Mouse (Mus musculus) G1E (cell line): ENCODE data around the gene Jdp2. TPM values are rescaled to one million over a fixed set of nuclear protein-coding genes. Genes with fewer than 3 reads are reported as not detected.

Source experiments
- ATAC-seq: 2 replicates; pipeline ENCODE4 v1.8.0; 2016; ENCODE audit warnings: mild to moderate bottlenecking; ENCODE audit not compliant: insufficient number of reproducible peaks, poor library complexity, low FRiP score, severe bottlenecking; ENCODE audit errors: extremely low read depth
- DNase-seq: peaks from one replicate; pipeline ENCODE4 v3.0.0; 2012; ENCODE audit warnings: low spot score
- H3K27me3 ChIP-seq: 2 replicates; pipeline ENCODE4 v1.6.1; 2012; ENCODE audit warnings: mild to moderate bottlenecking, low read length, inconsistent platforms; ENCODE audit not compliant: insufficient read depth
- H3K36me3 ChIP-seq: replicated peaks from 2 replicates; pipeline ENCODE3; 2012; ENCODE audit warnings: mild to moderate bottlenecking, inconsistent platforms
- H3K4me1 ChIP-seq: 2 replicates; pipeline ENCODE4 v1.6.1; 2012; ENCODE audit warnings: low read depth, low read length, inconsistent platforms, mixed read lengths; ENCODE audit not compliant: insufficient read depth
- H3K4me3 ChIP-seq: 2 replicates; pipeline ENCODE4 v1.5.1; 2012; ENCODE audit warnings: low read depth, mild to moderate bottlenecking, inconsistent platforms, low read length, moderate library complexity, mixed read lengths
- H3K9me3 ChIP-seq: replicated peaks from 2 replicates; pipeline ENCODE4 v1.6.1; 2012; ENCODE audit warnings: inconsistent platforms
- CTCF ChIP-seq: IDR thresholded peaks from 2 replicates; pipeline ENCODE4 v1.5.1; 2012; ENCODE audit warnings: low read depth, low read length, inconsistent platforms, mixed read lengths
- GATA1 ChIP-seq: IDR thresholded peaks from 2 replicates; pipeline ENCODE4 v1.6.1; 2012; ENCODE audit warnings: borderline replicate concordance, low read length, inconsistent platforms, mixed read lengths
- GATA2 ChIP-seq: IDR thresholded peaks from 2 replicates; pipeline ENCODE4 v1.6.1; 2012; ENCODE audit warnings: low read depth, low read length, inconsistent platforms, borderline replicate concordance
- POLR2AphosphoS5 ChIP-seq: IDR thresholded peaks from 2 replicates; pipeline ENCODE4 v1.6.1; 2012; ENCODE audit warnings: low read depth, low read length, inconsistent platforms; ENCODE audit not compliant: insufficient replicate concordance
- TAL1 ChIP-seq: conservative IDR thresholded peaks from 2 replicates; pipeline ENCODE4 v1.6.1; 2012; ENCODE audit warnings: low read depth, low read length, inconsistent platforms, mixed read lengths
- polyA plus RNA-seq: library from polyadenylated mRNA; stranded (reverse); fragments of >175 nt; gene quantifications from 2 replicates; pipeline ENCODE4 v1.2.3, GENCODE M21; 2012
- total RNA-seq, 2 experiments: library from RNA; stranded (forward) in 1 of 2; stranded (reverse) in 1 of 2; fragments of 200-1000 nt in 1 of 2; fragments of >200 nt in 1 of 2; fragmentation: Nextera tagmentation in 1 of 2; gene quantifications; 2 replicates each; pipeline ENCODE4 v1.2.3; 2014 to 2017

The Jdp2 gene
- total and polyA plus RNA-seq, 3 experiments = not detected

- H3K36me3 ChIP-seq = no peaks in the 10 kb centered on the region
- TF ChIP-seq CTCF = no peak
- TF ChIP-seq GATA2 = no peak
- no peak for TF ChIP-seq GATA1
- no peak for TF ChIP-seq TAL1
- no peak for TF ChIP-seq POLR2AphosphoS5
- 0 out of 2 replicates have a peak, but pooled peaks cover 3% of the 10 kb centered on the region for H3K4me1 ChIP-seq
- peaks cover 45% of the 10 kb centered on the region for H3K27me3 ChIP-seq
- ATAC-seq (no peak), DNase-seq (no peak)
- no peaks in the 10 kb centered on the region for H3K9me3 ChIP-seq
- H3K4me3 ChIP-seq = no peak overlapping the region
Observed at GRCm38 (mm10) chr12:85638541-85639325, 39.9 kb downstream of the Jdp2 start.

- Histone ChIP-seq H3K9me3 (no peaks in the 10 kb centered on the region), H3K4me3 (no peak overlapping the region), H3K27me3 (peaks cover 42% of the 10 kb centered on the region), H3K4me1 (0 out of 2 replicates have a peak, but pooled peaks cover 3% of the 10 kb centered on the region), H3K36me3 (no peaks in the 10 kb centered on the region)
- no peak for ATAC-seq
- DNase-seq = no peak
- TF ChIP-seq POLR2AphosphoS5 (no peak), CTCF (no peak), GATA2 (no peak), TAL1 (no peak), GATA1 (no peak)
Observed at GRCm38 (mm10) chr12:85639326-85640008, 40.6 kb downstream of the Jdp2 start.

GRCm38 (mm10) chr12:85640852-85641563, 42.2 kb downstream of the Jdp2 start:
- Histone ChIP-seq H3K36me3 (no peaks in the 10 kb centered on the region), H3K4me1 (0 out of 2 replicates have a peak, but pooled peaks cover 3% of the 10 kb centered on the region), H3K4me3 (no peak overlapping the region), H3K27me3 (peaks cover 42% of the 10 kb centered on the region), H3K9me3 (no peaks in the 10 kb centered on the region)
- TF ChIP-seq CTCF (no peak), GATA1 (no peak), POLR2AphosphoS5 (no peak)
- DNase-seq = no peak
- ATAC-seq = no peak

GRCm38 (mm10) chr12:85641564-85641931, 42.7 kb downstream of the Jdp2 start:
- H3K36me3 ChIP-seq = no peaks in the 10 kb centered on the region

GRCm38 (mm10) chr12:85643735-85644134, 44.9 kb downstream of the Jdp2 start:
- ATAC-seq (no peak), DNase-seq (no peak)
- Histone ChIP-seq H3K36me3 (no peaks in the 10 kb centered on the region), H3K27me3 (peaks cover 32% of the 10 kb centered on the region), H3K4me1 (0 out of 2 replicates have a peak, but pooled peaks cover 3% of the 10 kb centered on the region), H3K9me3 (no peaks in the 10 kb centered on the region), H3K4me3 (no peak overlapping the region)
- TF ChIP-seq GATA2 = no peak

More at GRCm38 (mm10) chr12:85641564-85641931, 42.7 kb downstream of the Jdp2 start:
- TF ChIP-seq POLR2AphosphoS5 (no peak), GATA1 (no peak), GATA2 (no peak), CTCF (no peak), TAL1 (no peak)
- ATAC-seq = no peak
- Histone ChIP-seq H3K27me3 (peaks cover 42% of the 10 kb centered on the region), H3K4me1 (0 out of 2 replicates have a peak, but pooled peaks cover 3% of the 10 kb centered on the region), H3K4me3 (no peak overlapping the region), H3K9me3 (no peaks in the 10 kb centered on the region)
- DNase-seq = no peak

GRCm38 (mm10) chr12:85645664-85646063, 46.8 kb downstream of the Jdp2 start:
- no peak for TF ChIP-seq GATA1
- no peak for TF ChIP-seq POLR2AphosphoS5
- TF ChIP-seq GATA2 = no peak
- no peak for TF ChIP-seq CTCF
- no peak for TF ChIP-seq TAL1
- 0 out of 2 replicates have a peak, but pooled peaks cover 3% of the 10 kb centered on the region for H3K4me1 ChIP-seq
- H3K9me3 ChIP-seq = 0 out of 2 replicates have a peak, but pooled peaks cover 3% of the 10 kb centered on the region
- H3K27me3 ChIP-seq = peaks cover 26% of the 10 kb centered on the region
- ATAC-seq (no peak), DNase-seq (no peak)
- no peak overlapping the region for H3K4me3 ChIP-seq
- H3K36me3 ChIP-seq = no peaks in the 10 kb centered on the region
